Mouse (Mus musculus): Measurements from ENCODE around the gene Zfp143.

DNA sequence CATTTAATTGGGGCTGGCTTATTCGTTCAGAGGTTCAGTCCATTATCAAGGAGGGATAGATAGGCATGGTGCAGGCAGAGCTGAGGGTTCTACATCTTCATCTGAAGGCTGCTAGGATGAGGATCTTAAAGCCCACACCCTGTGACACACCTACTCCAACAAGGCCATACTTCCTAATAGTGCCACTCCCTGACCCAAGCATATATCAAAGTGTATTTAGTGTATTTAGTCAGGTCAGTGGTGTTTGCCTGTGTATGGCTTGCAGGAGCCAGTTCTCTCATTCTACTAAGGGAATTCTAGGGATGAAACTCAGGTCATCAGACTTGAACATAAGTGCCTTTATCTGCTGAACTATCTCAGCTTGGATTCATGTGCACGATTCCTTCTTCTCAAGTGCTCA, 8.1 kb downstream of the Zfp143 start:
- TF ChIP-seq POLR2A (IDR thresholded peaks at IDR 0.05; ENCODE audit: borderline replicate concordance, extremely low read depth, low read depth, low read length): no peak
- no peak for TF ChIP-seq CTCF (IDR thresholded peaks at IDR 0.05; ENCODE audit: insufficient read depth, low read length)
